Mouse (Mus musculus): ENCODE data around the gene Kdm4d.
A peak's percentile ranks its signal among the peaks of the same experiment; 100 is the strongest.
"Not testable (repeated sequence)": the region's sequence is repeated elsewhere in the genome, so short reads cannot be mapped to it uniquely, and the experiment has no call there.

The Kdm4d gene

GRCm38 (mm10) chr9:14500023-14500915, at the start of gene Kdm4d, which contains the start of gene Cwc15:
TSS of gene Kdm4d (minus strand) at chr9:14500482.
TSS of gene Cwc15 (plus strand) at chr9:14500617.
- DNase-seq, result peak; percentile 99

DNA sequence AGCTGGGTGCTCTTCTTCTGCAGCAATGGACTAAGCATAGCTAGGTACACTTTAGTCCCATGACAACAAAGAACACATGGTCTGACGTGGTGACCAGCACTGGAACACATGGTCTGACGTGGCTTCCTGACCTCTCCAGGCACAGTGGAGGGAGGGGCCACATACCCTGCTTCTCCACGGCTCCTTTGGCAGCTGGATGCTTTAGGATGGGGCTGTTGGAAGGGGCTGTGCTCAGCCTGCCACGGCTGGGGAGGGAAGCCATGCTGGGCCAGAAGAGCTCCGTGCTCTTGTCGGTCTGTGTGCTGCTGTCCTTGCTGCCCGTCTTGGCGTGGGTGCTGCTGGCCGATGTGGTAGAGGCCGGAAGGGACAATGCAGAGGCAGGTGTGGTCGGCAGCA, 48.1 kb upstream of the Kdm4d start:
- DNase-seq, result no peak

- no peak for DNase-seq
Measured at GRCm38 (mm10) chr9:14547584-14548365, 47.5 kb upstream of the Kdm4d start.

- DNase-seq, result peak; percentile 71
Measured at GRCm38 (mm10) chr9:14544034-14544757, 43.9 kb upstream of the Kdm4d start.

- no peak for DNase-seq
Measured at GRCm38 (mm10) chr9:14534833-14535456, 34.7 kb upstream of the Kdm4d start.

GRCm38 (mm10) chr9:14533659-14534058, 33.4 kb upstream of the Kdm4d start:
- DNase-seq, result no peak

GRCm38 (mm10) chr9:14532283-14532682, 32.0 kb upstream of the Kdm4d start:
- no peak for DNase-seq

DNA sequence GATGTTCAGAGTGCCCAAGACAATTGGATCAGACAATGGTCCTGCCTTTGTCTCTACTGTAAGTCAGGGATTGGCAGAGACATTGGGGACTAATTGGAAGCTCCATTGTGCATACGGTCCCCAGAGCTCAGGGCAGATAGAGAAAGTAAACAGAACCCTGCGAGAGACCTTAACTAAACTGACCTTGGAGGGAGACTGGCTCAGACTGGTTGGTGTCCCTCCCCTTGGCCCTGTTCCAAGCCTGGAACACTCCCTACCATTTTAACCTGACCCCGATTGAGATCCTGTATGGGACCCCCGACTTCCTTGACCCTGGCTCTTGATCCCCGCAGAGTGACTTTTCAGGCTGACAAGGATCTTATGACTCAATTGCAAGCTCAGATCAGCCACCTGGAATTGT, 29.7 kb upstream of the Kdm4d start:
- no peak for DNase-seq

- DNase-seq, result peak; percentile 90
Measured at GRCm38 (mm10) chr9:14523408-14524043, 23.2 kb upstream of the Kdm4d start.

- no peak for DNase-seq
Measured at GRCm38 (mm10) chr9:14521695-14522094, 21.4 kb upstream of the Kdm4d start.

DNA sequence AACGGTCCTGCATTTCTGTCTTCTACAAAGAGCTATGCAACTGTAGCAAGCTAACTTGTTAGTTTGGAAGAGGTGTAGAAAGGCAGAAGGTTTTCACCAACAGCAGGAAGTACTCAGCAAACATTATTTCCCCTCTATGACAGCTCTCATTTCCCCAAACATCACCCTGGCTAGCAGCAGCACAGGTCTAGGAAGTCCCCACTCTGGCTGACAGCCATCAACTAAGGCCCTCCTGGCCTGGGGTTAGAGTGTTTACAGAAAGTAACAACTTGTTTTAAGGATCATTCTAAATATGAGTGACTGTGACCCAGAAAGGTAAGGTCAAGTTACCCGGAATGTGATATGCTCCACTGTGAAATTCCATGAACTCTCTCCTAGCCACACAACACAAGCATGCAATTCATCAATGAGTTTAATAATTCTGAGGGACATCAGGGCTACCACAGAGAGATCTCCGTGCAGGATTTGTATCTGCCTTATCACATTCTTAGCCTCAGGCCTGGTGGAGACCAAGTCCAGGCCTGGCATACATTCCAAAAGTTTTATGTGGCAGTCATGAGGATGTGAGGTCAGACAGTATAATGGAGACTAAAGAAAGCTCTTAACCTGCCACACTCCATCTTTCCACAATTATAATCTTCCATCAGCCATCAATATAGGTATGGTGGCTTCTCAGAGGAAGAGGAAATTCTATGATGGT, 20.8 kb upstream of the Kdm4d start:
- DNase-seq, result peak; percentile 38

DNA sequence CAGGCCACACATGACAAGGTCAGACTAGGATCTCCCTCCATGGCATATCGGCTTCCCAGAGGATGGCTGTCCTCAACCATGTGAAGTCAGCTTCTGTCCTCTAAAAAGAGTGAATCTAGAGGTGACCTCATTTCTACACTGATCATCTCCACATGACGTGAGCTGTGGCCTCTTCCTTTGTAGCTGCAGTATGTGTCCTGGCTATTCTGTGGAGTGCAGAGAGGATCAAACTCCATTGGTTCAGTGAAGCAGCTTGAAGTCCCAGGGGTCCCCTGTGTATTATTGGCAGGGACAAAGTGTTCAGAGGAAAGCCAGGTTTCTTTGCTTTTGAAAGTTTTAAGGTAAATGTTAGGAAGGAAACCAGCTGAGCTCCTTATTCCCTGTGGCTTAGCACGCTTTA, 17.8 kb upstream of the Kdm4d start:
- DNase-seq, result no peak

DNA sequence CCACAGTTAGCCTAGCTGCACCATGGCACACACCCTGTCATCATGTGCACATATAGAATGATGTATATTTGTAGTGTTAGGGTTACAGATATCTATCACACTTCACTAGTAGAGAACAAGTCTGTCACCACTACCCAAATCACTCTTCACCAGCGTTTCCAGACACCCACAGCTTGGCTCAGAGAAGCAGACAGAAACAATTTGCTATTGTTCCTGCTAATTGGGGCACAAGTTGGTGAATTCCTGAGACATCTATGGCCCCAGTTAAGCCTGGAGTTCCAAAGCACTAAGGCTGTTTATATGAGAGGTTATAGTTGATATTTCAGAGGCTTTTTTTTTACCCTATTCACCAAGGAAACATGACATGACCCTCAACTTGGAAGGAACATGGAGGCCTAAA, 17.0 kb upstream of the Kdm4d start:
- no peak for DNase-seq

- peak; percentile 61 for DNase-seq
Measured at GRCm38 (mm10) chr9:14512633-14513445, 12.6 kb upstream of the Kdm4d start.

DNA sequence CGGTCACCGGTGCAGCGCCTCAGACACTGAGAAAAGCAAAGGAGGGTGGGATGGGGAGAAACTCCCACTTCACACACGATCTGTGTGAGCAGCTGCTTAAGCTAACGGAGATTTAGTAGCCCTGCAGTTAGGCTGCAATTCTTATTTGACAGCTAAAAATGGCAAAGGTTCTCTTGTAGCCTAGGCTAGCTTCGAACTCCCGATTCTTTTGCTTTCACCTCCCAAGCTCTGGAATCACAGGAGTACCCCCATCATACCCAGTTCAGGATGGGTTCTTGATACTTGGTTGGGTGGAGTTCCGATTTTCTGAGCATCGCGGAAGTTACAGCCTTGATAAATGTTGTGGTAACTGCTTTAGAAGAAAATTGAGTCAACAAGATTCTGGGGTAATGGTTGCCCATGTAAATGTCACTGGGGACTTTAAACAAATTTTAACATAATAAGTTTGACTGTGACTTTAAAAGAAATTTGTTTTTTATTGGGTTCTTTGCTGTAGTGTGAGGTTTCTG, 688 bp upstream of the Kdm4d start:
- DNase-seq, result no peak

GRCm38 (mm10) chr9:14498896-14499705, 1.2 kb downstream of the Kdm4d start:
- DNase-seq, result no peak

DNA sequence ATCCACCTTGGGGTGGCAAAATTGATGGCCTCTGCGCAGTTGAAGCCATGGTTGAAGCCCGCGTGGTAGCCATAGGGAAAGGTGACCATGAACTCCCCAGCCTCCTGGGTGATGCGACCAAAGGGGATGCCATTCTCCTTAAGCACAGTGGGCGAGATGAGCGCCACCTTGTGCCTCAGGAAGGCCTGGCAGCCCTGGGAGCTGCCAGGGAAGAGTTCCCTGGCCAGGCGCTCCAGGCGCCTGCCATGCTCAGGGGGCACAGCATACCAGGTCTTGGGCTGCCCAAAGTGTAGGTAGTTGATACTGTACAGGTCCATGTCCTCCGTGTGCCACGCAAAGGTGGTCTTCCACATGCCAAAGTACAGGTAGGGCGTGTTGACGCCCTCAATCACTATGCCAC, 36.6 kb downstream of the Kdm4d start:
- not testable (repeated sequence) for DNase-seq

- not testable (repeated sequence) for DNase-seq
Measured at GRCm38 (mm10) chr9:14462536-14462935, 37.7 kb downstream of the Kdm4d start.

DNA sequence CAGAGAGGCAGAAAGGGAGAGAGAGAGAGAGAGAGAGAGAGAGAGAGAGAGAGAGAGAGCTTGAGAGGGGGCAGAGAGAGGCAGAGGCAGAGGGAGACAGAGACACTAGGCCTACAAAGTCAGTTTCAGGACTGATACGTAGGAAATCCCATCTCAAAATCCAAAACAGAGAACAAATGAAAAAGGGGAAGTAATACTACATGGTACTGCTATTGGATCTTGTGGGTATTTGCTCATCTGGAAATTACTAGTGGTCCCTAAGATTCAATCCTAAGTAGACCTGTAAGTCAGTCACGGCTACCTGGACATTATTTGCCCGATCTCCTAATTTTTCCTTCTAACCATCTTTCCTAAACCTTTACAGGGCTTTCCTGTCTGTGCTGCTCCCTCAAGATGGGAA, 44.0 kb downstream of the Kdm4d start:
- DNase-seq, result no peak

Measured in lung, postnatal 36 days (tissue).